Mouse (Mus musculus) MEL (cell line): Measurements from ENCODE around the gene Zbed6.

Source experiments
- CTCF ChIP-seq, 3 experiments: IDR thresholded peaks in 2 of 3; conservative IDR thresholded peaks in 1 of 3; 2 replicates each; pipeline ENCODE4 v1.5.1; 2011 to 2012; ENCODE audit warnings: low read length in 3 of 3, low read depth in 2 of 3, mild to moderate bottlenecking in 2 of 3, improper control_type of control experiment in 1 of 3, inconsistent platforms in 1 of 3, mixed read lengths in 1 of 3, moderate library complexity in 1 of 3; ENCODE audit not compliant: control insufficient read depth in 1 of 3, insufficient read depth in 1 of 3, poor library complexity in 1 of 3, severe bottlenecking in 1 of 3
- ELF1 ChIP-seq: IDR thresholded peaks from 2 replicates; pipeline ENCODE4 v1.6.1; 2014; ENCODE audit warnings: low read depth, mild to moderate bottlenecking, inconsistent platforms, low read length, improper control_type of control experiment, moderate library complexity
- POLR2A ChIP-seq, 2 experiments: IDR thresholded peaks; 2 replicates each; pipeline ENCODE4 v1.6.1; 2011 to 2012; ENCODE audit warnings: low read length in 2 of 2, mild to moderate bottlenecking in 2 of 2, control low read depth in 1 of 2, improper control_type of control experiment in 1 of 2, low read depth in 1 of 2, moderate library complexity in 1 of 2; ENCODE audit not compliant: control insufficient read depth in 1 of 2, insufficient read depth in 1 of 2, poor library complexity in 1 of 2
- USF2 ChIP-seq, 2 experiments: IDR thresholded peaks; 2 replicates each; pipeline ENCODE4 v1.6.1; 2011 to 2012; ENCODE audit warnings: improper control_type of control experiment in 2 of 2, low read length in 2 of 2, borderline replicate concordance in 1 of 2, inconsistent platforms in 1 of 2, low read depth in 1 of 2, mild to moderate bottlenecking in 1 of 2; ENCODE audit not compliant: insufficient read depth in 1 of 2
- ZNF384 ChIP-seq: IDR thresholded peaks from 2 replicates; pipeline ENCODE4 v1.6.1; 2012; ENCODE audit warnings: low read depth, mild to moderate bottlenecking, inconsistent platforms, low read length, improper control_type of control experiment

- TF ChIP-seq USF2 (IDR thresholded peaks at IDR 0.05; ENCODE audit: borderline replicate concordance in 1 of 2, insufficient read depth in 1 of 2, low read depth in 1 of 2, low read length in 2 of 2) (no peak), ELF1 (no peak), POLR2A (IDR thresholded peaks at IDR 0.05; ENCODE audit: control insufficient read depth in 1 of 2, insufficient read depth in 1 of 2, low read depth in 1 of 2, low read length in 2 of 2, poor library complexity in 1 of 2) (no peak), ZNF384 (no peak), CTCF (IDR thresholded peaks at IDR 0.05 in 2 of 3, conservative IDR thresholded peaks at IDR 0.05 in 1 of 3; ENCODE audit: control insufficient read depth in 1 of 3, insufficient read depth in 1 of 3, low read depth in 2 of 3, low read length in 3 of 3, poor library complexity in 1 of 3, severe bottlenecking in 1 of 3) (no peak)
Measured at GRCm38 (mm10) chr1:133664203-133664970, 3.7 kb upstream of the Zbed6 start.
